Mouse (Mus musculus) liver, adult 2 months (tissue): ENCODE measurements around the gene Slc9a5.

ENCODE experiments used
- CTCF ChIP-seq: fragments of 200-500 bp; IDR thresholded peaks from 2 replicates; pipeline ENCODE4 v1.5.1; 2011; ENCODE audit warnings: low read depth, low read length, control low read depth
- POLR2A ChIP-seq: fragments of 200-500 bp; IDR thresholded peaks from 2 replicates; pipeline ENCODE4 v1.6.1; 2011; ENCODE audit warnings: low read length, control low read depth; ENCODE audit not compliant: insufficient read depth; ENCODE audit errors: extremely low read depth

- TF ChIP-seq CTCF (no peak), POLR2A (no peak)
Measured at GRCm38 (mm10) chr8:105310118-105310517, 38.5 kb upstream of the Slc9a5 start.
